Mouse (Mus musculus): ENCODE data around the gene Hnrnpul2.

DNA sequence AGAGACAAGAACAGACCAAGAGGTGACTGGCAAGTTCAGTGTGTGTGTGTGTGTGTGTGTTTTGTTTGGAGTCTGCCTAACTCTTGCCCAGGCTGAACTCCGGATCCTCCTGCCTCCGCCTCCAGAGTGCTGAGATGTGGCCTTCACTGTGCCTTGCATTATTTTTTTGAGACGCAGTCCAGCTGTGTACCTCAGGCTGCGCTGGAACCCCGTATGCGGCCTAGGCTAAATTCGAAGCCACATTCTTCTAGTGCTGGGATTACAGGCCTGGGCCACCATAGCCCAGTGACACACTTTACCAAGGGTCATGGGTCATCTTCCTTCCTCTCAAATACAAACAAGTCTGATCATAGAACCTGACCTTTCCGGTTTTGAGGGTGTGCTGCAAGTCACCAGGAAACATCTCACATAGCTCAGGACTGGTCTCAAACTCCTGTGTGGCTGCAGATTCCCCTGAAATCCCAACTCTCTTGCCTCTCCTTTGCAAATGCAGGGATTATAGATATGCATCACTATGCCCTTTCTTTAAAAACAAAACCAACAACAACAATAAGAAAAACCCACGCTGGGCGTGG, 52.5 kb downstream of the Hnrnpul2 start:
- no peak for TF ChIP-seq CTCF (IDR thresholded peaks at IDR 0.05 in 2 of 3, conservative IDR thresholded peaks at IDR 0.05 in 1 of 3; ENCODE audit: control insufficient read depth in 1 of 3, insufficient read depth in 1 of 3, low read depth in 2 of 3, low read length in 3 of 3, poor library complexity in 1 of 3, severe bottlenecking in 1 of 3)
- TF ChIP-seq GABPA (IDR thresholded peaks at IDR 0.05; ENCODE audit: low read depth, low read length): no peak
- no peak for TF ChIP-seq EP300 (IDR thresholded peaks at IDR 0.05; ENCODE audit: low read depth in 1 of 2, low read length in 2 of 2)
